Mouse (Mus musculus): Measurements from ENCODE around the gene Ccdc3. TPM values are rescaled to one million over a fixed set of nuclear protein-coding genes. Genes with fewer than 3 reads are reported as not detected.

Ccdc3 gene
- polyA plus RNA-seq, 1 experiment from 2014 or later, result 12.4 TPM

- Histone ChIP-seq H3K27me3 (ENCODE audit: control insufficient read depth, insufficient read depth, low read length) (no peaks in the 10 kb centered on the region), H3K27ac (ENCODE audit: low read depth, low read length) (no peak overlapping the region), H3K4me3 (ENCODE audit: low read length) (no peak overlapping the region), H3K4me1 (ENCODE audit: control insufficient read depth, insufficient read depth, low read length) (no peaks in the 10 kb centered on the region), H3K9me3 (ENCODE audit: control insufficient read depth, low read length) (no peaks in the 10 kb centered on the region), H3K9ac (ENCODE audit: low read depth, low read length) (no peak overlapping the region), H3K36me3 (ENCODE audit: control insufficient read depth, insufficient read depth, low read length) (no peaks in the 10 kb centered on the region), H3K4me2 (replicated peaks; ENCODE audit: low read depth, low read length) (no peak overlapping the region)
- 61% methylated on average over 2 of the region's 2 CpGs for WGBS
- ATAC-seq (ENCODE audit: low FRiP score, low TSS enrichment), result no peak
These were observed 10.3 kb downstream of the Ccdc3 start for GRCm38 (mm10) chr2:5147907-5148306.

- H3K27me3 ChIP-seq (ENCODE audit: control insufficient read depth, insufficient read depth, low read length), result no peaks in the 10 kb centered on the region
- no peak overlapping the region for H3K4me3 ChIP-seq (ENCODE audit: low read length)
- 89% methylated on average over 5 of the region's 5 CpGs for WGBS
- ATAC-seq (ENCODE audit: low FRiP score, low TSS enrichment), result no peak
- H3K27ac ChIP-seq (ENCODE audit: low read depth, low read length), result no peak overlapping the region
- no peaks in the 10 kb centered on the region for H3K36me3 ChIP-seq (ENCODE audit: control insufficient read depth, insufficient read depth, low read length)
- no peak overlapping the region for H3K4me2 ChIP-seq (replicated peaks; ENCODE audit: low read depth, low read length)
- H3K9me3 ChIP-seq (ENCODE audit: control insufficient read depth, low read length), result no peaks in the 10 kb centered on the region
- H3K9ac ChIP-seq (ENCODE audit: low read depth, low read length), result no peak overlapping the region
- H3K4me1 ChIP-seq (ENCODE audit: control insufficient read depth, insufficient read depth, low read length), result no peaks in the 10 kb centered on the region
These were observed 17.1 kb downstream of the Ccdc3 start for GRCm38 (mm10) chr2:5154711-5155110.

- Histone ChIP-seq H3K36me3 (ENCODE audit: control insufficient read depth, insufficient read depth, low read length) (no peaks in the 10 kb centered on the region), H3K27me3 (ENCODE audit: control insufficient read depth, insufficient read depth, low read length) (no peaks in the 10 kb centered on the region), H3K9ac (ENCODE audit: low read depth, low read length) (no peak overlapping the region), H3K4me2 (replicated peaks; ENCODE audit: low read depth, low read length) (no peak overlapping the region), H3K9me3 (ENCODE audit: control insufficient read depth, low read length) (no peaks in the 10 kb centered on the region), H3K27ac (ENCODE audit: low read depth, low read length) (no peak overlapping the region), H3K4me1 (ENCODE audit: control insufficient read depth, insufficient read depth, low read length) (no peaks in the 10 kb centered on the region), H3K4me3 (ENCODE audit: low read length) (no peak overlapping the region)
- no peak; the same call in 1 of the 2 replicates for ATAC-seq (ENCODE audit: low FRiP score, low TSS enrichment)
- WGBS, result 81% methylated on average over 11 of the region's 11 CpGs
These were observed 22.8 kb downstream of the Ccdc3 start for GRCm38 (mm10) chr2:5160236-5160848.

DNA sequence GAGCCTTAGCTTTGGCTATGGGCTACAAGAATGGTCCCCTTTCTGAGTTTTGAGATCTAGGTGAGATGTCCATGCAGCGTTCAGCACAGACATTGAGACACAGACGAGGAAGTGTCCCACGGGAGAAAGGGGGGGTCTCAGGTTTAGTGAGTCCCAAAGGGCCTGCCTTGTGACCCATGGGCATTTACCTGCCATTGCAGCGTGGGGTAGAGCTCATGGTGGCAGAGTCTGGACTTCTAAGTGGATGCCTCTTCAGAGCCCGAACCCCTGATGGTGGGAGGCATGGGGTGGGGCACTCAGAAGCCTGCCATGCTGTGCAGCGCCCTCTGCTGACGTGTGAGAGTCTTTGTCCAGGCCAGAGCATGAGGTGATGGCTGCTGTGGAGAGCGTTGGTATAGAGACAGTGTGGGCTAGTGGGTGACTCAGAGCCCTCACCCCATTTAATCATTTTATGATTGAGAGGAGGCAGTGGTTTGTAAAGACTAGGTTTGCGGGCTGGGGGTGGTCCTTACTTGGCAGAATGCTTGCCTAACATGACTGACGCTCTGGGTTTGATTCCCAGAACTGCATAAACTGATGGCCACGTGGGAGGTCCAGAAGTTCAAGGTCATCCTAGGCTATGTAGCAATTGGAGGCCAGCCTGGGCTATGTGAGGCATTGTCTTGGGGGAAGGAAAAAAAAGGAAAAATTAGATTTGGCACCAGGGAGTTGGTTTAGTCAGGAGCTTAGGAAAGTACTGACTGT lies 23.6 kb downstream of the Ccdc3 start:
- 73% methylated on average over 11 of the region's 11 CpGs for WGBS
- no peak overlapping the region for H3K27ac ChIP-seq (ENCODE audit: low read depth, low read length)
- no peaks in the 10 kb centered on the region for H3K36me3 ChIP-seq (ENCODE audit: control insufficient read depth, insufficient read depth, low read length)
- H3K4me1 ChIP-seq (ENCODE audit: control insufficient read depth, insufficient read depth, low read length), result no peaks in the 10 kb centered on the region
- ATAC-seq (ENCODE audit: low FRiP score, low TSS enrichment), result no peak; the same call in 1 of the 2 replicates
- no peak overlapping the region for H3K4me3 ChIP-seq (ENCODE audit: low read length)
- no peak overlapping the region for H3K4me2 ChIP-seq (replicated peaks; ENCODE audit: low read depth, low read length)
- no peak overlapping the region for H3K9ac ChIP-seq (ENCODE audit: low read depth, low read length)
- no peaks in the 10 kb centered on the region for H3K9me3 ChIP-seq (ENCODE audit: control insufficient read depth, low read length)
- H3K27me3 ChIP-seq (ENCODE audit: control insufficient read depth, insufficient read depth, low read length), result no peaks in the 10 kb centered on the region

DNA sequence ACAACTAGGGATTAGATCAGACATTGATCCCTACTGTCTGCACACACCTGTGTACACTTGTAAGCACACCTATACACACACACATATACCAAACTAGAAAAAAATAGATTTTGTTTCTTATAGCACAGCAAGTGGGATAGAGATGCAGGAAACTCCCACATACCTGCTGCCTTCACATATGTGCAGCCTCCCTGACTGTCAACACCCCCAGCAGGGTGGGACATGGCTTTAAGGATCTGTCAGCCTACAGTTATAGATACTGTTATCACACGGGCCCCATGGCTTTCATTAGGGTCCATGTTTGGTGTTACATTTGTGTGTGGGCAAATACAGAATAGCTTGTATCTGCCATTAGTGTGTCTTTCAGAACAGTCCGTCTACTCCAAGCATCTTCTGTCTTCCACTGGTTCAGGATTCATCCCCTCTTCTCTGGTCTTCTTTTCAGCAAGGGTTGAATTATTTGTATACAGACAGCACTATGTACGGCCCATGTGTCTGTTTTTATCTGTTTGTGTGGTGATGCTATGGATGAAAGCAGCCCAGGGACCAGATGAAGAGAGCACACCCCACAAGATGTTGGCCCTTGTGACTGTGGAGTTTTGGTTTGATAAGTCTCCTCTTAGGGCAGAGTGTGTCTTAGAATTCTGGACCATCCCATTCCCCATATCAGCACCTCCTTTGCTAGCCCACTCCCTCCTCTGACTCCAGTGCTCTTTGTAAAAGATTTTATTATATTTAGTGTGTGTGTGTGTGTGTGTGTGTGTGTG lies 24.5 kb downstream of the Ccdc3 start:
- Histone ChIP-seq H3K4me3 (ENCODE audit: low read length) (no peak overlapping the region), H3K27me3 (ENCODE audit: control insufficient read depth, insufficient read depth, low read length) (no peaks in the 10 kb centered on the region), H3K36me3 (ENCODE audit: control insufficient read depth, insufficient read depth, low read length) (no peaks in the 10 kb centered on the region), H3K9ac (ENCODE audit: low read depth, low read length) (no peak overlapping the region), H3K4me2 (replicated peaks; ENCODE audit: low read depth, low read length) (no peak overlapping the region), H3K9me3 (ENCODE audit: control insufficient read depth, low read length) (no peaks in the 10 kb centered on the region), H3K27ac (ENCODE audit: low read depth, low read length) (no peak overlapping the region), H3K4me1 (ENCODE audit: control insufficient read depth, insufficient read depth, low read length) (no peaks in the 10 kb centered on the region)
- ATAC-seq (ENCODE audit: low FRiP score, low TSS enrichment), result no peak
- WGBS, result 79% methylated on average over 3 of the region's 3 CpGs

DNA sequence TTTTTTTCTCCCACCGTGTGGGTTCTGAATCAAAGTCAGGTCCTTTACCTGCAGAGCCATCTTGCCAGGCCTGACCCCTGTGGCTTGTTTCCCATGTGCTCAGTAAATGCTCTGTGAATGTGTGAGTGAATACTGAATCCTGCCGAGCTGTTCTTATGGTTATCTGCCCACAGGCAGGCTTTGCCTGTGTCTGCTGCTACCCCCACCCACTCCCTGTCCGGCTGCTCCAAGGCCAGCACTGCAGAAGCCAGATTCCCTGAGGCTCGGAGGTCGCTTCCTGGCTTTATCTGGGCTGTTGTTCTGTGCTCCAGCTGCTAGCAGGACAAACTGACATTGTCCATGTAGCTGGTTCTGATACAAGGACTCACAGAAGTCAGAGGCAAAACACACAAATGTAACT lies 25.2 kb downstream of the Ccdc3 start:
- H3K9ac ChIP-seq (ENCODE audit: low read depth, low read length), result no peak overlapping the region
- H3K4me3 ChIP-seq (ENCODE audit: low read length), result no peak overlapping the region
- no peak for ATAC-seq (ENCODE audit: low FRiP score, low TSS enrichment)
- no peaks in the 10 kb centered on the region for H3K4me1 ChIP-seq (ENCODE audit: control insufficient read depth, insufficient read depth, low read length)
- no peaks in the 10 kb centered on the region for H3K9me3 ChIP-seq (ENCODE audit: control insufficient read depth, low read length)
- H3K27ac ChIP-seq (ENCODE audit: low read depth, low read length), result no peak overlapping the region
- H3K4me2 ChIP-seq (replicated peaks; ENCODE audit: low read depth, low read length), result no peak overlapping the region
- 65% methylated on average over 5 of the region's 5 CpGs for WGBS
- H3K36me3 ChIP-seq (ENCODE audit: control insufficient read depth, insufficient read depth, low read length), result no peaks in the 10 kb centered on the region
- H3K27me3 ChIP-seq (ENCODE audit: control insufficient read depth, insufficient read depth, low read length), result no peaks in the 10 kb centered on the region

GRCm38 (mm10) chr2:5165941-5166361 lies 28.4 kb downstream of the Ccdc3 start:
- H3K36me3 ChIP-seq (ENCODE audit: control insufficient read depth, insufficient read depth, low read length), result no peaks in the 10 kb centered on the region
- H3K4me2 ChIP-seq (replicated peaks; ENCODE audit: low read depth, low read length), result no peak overlapping the region
- no peaks in the 10 kb centered on the region for H3K27me3 ChIP-seq (ENCODE audit: control insufficient read depth, insufficient read depth, low read length)
- no peaks in the 10 kb centered on the region for H3K9me3 ChIP-seq (ENCODE audit: control insufficient read depth, low read length)
- H3K9ac ChIP-seq (ENCODE audit: low read depth, low read length), result no peak overlapping the region
- H3K4me3 ChIP-seq (ENCODE audit: low read length), result no peak overlapping the region
- H3K27ac ChIP-seq (ENCODE audit: low read depth, low read length), result no peak overlapping the region
- ATAC-seq (ENCODE audit: low FRiP score, low TSS enrichment), result no peak
- WGBS, result 49% methylated on average over 4 of the region's 4 CpGs
- H3K4me1 ChIP-seq (ENCODE audit: control insufficient read depth, insufficient read depth, low read length), result no peaks in the 10 kb centered on the region

- WGBS, result 70% methylated on average over 2 of the region's 2 CpGs
These were observed 29.2 kb downstream of the Ccdc3 start for GRCm38 (mm10) chr2:5166796-5167195.

GRCm38 (mm10) chr2:5170815-5171214 lies 33.2 kb downstream of the Ccdc3 start:
- no peak overlapping the region for H3K4me3 ChIP-seq (ENCODE audit: low read length)
- H3K27me3 ChIP-seq (ENCODE audit: control insufficient read depth, insufficient read depth, low read length), result no peaks in the 10 kb centered on the region
- no peak overlapping the region for H3K9ac ChIP-seq (ENCODE audit: low read depth, low read length)
- ATAC-seq (ENCODE audit: low FRiP score, low TSS enrichment), result no peak
- H3K4me2 ChIP-seq (replicated peaks; ENCODE audit: low read depth, low read length), result no peak overlapping the region
- no peaks in the 10 kb centered on the region for H3K36me3 ChIP-seq (ENCODE audit: control insufficient read depth, insufficient read depth, low read length)
- 82% methylated on average over 4 of the region's 4 CpGs for WGBS
- H3K27ac ChIP-seq (ENCODE audit: low read depth, low read length), result no peak overlapping the region
- no peaks in the 10 kb centered on the region for H3K9me3 ChIP-seq (ENCODE audit: control insufficient read depth, low read length)
- H3K4me1 ChIP-seq (ENCODE audit: control insufficient read depth, insufficient read depth, low read length), result no peaks in the 10 kb centered on the region

More at GRCm38 (mm10) chr2:5166796-5167195, 29.2 kb downstream of the Ccdc3 start:
- ATAC-seq (ENCODE audit: low FRiP score, low TSS enrichment), result 0 out of 2 replicates have a peak, but pooled peaks have one; percentile 28
- Histone ChIP-seq H3K9me3 (ENCODE audit: control insufficient read depth, low read length) (no peaks in the 10 kb centered on the region), H3K36me3 (ENCODE audit: control insufficient read depth, insufficient read depth, low read length) (no peaks in the 10 kb centered on the region), H3K4me2 (replicated peaks; ENCODE audit: low read depth, low read length) (no peak overlapping the region), H3K9ac (ENCODE audit: low read depth, low read length) (no peak overlapping the region), H3K4me3 (ENCODE audit: low read length) (no peak overlapping the region), H3K4me1 (ENCODE audit: control insufficient read depth, insufficient read depth, low read length) (no peaks in the 10 kb centered on the region), H3K27me3 (ENCODE audit: control insufficient read depth, insufficient read depth, low read length) (no peaks in the 10 kb centered on the region), H3K27ac (ENCODE audit: low read depth, low read length) (no peak overlapping the region)

All from kidney, embryonic 14.5 days (tissue).